Mouse (Mus musculus) embryo, embryonic 11 days (tissue): ENCODE measurements around the gene Gm5901.
A peak's percentile ranks its signal among the peaks of the same experiment; 100 is the strongest.
"Not testable (repeated sequence)": the region's sequence is repeated elsewhere in the genome, so short reads cannot be mapped to it uniquely, and the experiment has no call there.

Experiments
- DNase-seq: peaks from one replicate; pipeline ENCODE4 v3.0.0-alpha.2; 2015

Gene Gm5901

DNA sequence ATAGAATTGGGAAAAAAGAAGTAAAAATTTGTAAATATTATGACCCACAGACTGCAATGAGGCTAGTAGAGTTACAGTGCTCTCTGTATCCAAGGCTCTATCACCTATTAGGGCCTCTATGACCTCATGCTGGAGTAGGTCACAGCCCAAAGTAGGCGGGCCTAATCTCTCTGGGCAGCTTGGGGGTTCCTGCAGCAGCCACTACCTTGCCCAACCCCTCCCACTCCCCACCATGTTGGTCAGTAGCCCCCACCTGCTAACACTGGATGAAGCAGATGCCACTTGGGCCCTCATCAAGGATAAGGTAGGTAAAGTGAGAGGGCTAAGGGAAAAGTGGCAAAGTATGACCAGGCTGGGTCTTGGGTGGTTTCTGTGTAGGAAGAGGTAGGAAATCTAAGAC, at the start of gene Gm5901:
Gene Gm5901, plus strand, starts transcription at position 173 of the 400 bp plus-strand sequence.
- DNase-seq = no peak

- no peak for DNase-seq
Measured at GRCm38 (mm10) chr7:105325302-105325701, 49.5 kb upstream of the Gm5901 start.

- DNase-seq = no peak
Measured at GRCm38 (mm10) chr7:105334004-105334403, 40.8 kb upstream of the Gm5901 start, which contains the start of gene Olfr690. Olfr690 (minus strand) TSS chr7:105334104.

DNA sequence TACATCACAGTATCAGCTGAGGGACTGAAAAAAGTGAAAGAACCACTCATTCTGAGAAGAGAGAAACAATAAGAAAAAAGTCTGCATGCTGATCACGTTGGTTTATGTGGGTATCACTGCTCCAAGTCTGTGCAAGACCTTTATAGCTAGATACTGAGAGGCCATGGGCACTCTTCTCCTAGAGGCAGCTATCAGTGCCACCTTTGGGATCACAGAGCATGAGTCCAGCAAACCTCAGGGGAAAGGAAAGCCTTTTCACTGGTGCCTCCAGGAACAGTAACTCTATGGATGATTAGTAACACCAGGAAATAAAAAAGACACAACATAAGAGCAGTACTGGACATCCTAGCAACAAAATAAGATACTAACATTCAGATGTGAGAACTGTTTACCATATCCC, 32.7 kb upstream of the Gm5901 start, which contains the start of gene Olfr691:
Gene Olfr691, minus strand, starts transcription at position 101 of the 400 bp plus-strand sequence.
- DNase-seq = no peak

GRCm38 (mm10) chr7:105342752-105343151, 32.1 kb upstream of the Gm5901 start:
- DNase-seq = no peak

GRCm38 (mm10) chr7:105356064-105356463, 18.8 kb upstream of the Gm5901 start:
- not testable (repeated sequence) for DNase-seq

DNA sequence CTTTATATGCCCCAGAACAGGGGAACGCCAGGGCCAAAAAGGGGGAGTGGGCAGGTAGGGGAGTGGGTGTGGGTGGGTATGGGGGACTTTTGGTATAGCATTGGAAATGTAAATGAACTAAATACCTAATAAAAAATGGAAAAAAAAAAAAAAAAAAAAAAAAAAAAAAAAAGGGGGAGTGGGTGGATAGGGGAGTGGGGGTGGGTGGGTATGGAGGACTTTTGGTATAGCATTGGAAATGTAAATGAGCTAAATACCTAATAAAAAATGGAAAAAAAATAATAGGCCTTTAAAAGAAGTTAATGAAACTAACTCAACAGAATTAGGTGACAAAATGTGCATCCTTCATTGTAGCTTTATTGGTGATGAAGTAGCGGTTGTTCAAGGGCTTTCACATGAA, 18.4 kb upstream of the Gm5901 start:
- DNase-seq = not testable (repeated sequence)

GRCm38 (mm10) chr7:105361713-105362112, 13.1 kb upstream of the Gm5901 start:
- DNase-seq = no peak

GRCm38 (mm10) chr7:105367268-105367667, 7.6 kb upstream of the Gm5901 start:
- DNase-seq = no peak

GRCm38 (mm10) chr7:105367930-105368329, 6.9 kb upstream of the Gm5901 start, which contains the start of gene Olfr692:
Olfr692 (plus strand) TSS chr7:105368230.
- DNase-seq = no peak

- no peak for DNase-seq
Measured at GRCm38 (mm10) chr7:105368521-105368920, 6.3 kb upstream of the Gm5901 start.

DNA sequence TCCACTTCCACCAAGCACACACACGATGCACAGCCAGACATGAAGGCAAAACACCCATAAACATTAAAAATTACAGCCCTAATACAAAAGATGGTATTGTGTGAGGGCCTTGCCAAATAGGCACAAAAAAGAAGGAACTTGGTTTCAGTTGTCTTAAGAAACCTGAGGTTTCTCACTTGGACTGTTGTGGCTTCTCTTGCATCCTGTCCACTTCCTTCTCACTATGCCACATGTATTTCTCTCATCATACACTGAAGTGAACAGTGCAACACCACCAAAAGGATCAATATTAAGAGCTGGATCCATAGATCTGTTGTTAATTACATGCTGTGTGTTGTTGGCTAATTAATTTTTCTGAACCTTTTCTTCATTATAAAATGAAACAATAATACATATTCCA, 1.9 kb upstream of the Gm5901 start:
- no peak for DNase-seq

DNA sequence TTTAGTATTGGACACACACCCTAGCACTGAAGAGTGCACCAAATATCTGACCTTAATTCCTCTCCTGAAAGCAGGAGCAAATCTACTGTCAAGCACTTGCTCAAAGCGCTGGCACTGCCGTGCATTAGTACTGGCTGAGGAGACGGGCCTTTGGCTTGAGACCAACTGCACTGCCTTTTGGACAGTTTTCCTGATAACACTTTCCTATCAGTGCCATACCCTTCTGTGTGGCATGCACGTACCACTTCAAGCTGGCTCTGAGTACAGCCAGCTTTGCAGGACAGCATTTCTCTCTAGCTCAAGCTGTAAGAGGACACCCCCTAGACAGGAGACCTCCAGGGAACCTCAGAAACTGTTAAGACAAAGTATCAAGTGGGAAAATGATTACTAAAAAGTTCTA, 1.3 kb upstream of the Gm5901 start:
- DNase-seq = no peak

- DNase-seq = no peak
Measured at GRCm38 (mm10) chr7:105373976-105374375, 862 bp upstream of the Gm5901 start.

DNA sequence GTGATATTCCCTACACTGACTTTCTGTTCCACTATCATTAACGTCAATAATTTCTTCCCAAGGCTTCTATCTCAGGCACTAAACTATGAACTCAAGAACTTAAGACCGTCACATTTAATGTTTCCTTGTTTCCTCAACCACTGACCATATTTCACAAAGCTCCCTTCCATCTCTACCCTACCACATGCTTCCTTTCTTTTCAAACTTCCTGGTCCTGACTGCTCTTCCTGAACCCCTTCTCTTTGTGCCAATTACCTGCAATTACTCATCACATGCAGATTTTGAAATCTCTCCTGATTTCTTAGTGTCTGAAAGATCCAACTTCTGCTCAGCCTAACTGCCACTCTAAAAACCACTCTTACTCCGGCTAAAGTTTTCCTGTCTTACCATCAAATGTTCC, 5.5 kb downstream of the Gm5901 start:
- no peak for DNase-seq

- no peak for DNase-seq
Measured at GRCm38 (mm10) chr7:105387696-105388095, 12.9 kb downstream of the Gm5901 start.

DNA sequence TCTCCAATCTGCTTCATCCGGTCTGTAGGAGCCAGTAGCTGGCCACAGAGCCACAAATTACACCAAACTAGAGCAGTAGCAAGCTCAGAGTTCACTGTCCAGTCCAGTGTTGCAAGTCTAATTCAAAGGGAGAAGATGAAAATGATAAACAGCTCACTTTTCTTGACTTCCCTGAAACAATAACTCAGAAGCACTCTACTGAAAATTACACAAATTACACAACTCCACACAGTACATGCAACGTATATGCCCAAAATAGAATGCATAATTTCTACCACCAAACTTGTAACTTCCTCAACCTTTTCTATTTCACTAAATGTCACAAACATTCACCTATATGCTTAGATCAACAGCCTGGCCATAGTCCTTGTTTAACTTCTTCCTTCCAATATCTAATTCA, 15.4 kb downstream of the Gm5901 start:
- DNase-seq = no peak

DNA sequence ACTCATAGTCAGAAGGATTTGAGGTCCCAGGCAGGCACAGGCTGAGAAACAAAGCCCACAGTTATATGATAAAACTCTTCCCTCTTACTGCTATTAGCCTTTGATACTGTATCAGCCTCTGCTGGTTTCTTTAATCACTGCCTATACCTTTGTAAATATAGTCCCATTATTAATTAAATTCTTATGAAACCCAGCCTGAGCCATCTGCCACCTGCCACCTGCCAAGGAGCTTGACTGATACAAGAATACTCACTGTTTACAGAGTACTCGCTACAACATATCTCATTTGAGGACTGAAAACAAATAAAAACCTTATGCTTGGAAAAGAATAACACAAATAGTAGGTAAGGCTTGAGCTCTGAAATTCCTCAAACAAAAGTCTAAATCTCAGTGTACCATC, 19.8 kb downstream of the Gm5901 start:
- no peak for DNase-seq

DNA sequence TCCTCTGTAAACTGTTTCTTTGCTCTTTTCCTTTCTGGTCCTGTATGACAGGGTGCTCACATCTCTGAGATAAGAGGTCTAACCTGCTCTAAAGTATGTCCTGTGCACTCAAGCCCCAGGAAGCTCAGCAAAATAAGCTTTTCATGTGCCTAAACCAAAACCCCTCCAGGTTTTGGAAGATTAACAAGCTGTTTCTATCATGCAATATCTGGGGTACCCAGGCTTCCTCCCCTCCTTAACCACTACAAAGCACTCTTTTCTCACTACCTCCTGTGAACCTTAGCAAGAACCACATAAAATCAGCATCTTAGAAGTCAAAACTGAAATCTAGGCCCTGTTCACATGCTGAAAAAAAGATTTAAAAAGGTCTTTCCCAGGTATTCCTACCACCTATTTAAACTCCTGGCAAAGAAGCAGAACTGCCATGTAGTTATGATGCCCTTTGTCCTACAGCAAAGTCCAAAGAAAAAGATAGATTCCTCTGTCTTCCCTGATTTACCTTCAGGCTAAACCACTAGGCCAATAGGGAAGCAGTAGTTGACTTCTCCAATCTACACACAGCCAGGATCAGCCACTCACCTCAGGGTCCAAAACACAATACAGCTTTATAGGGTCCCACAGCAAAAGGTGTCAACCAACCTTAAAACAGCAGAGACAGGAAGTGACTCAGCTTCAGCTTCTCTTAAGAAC, 20.4 kb downstream of the Gm5901 start:
- DNase-seq = no peak

- no peak for DNase-seq
Measured at GRCm38 (mm10) chr7:105396126-105396525, 21.3 kb downstream of the Gm5901 start.

DNA sequence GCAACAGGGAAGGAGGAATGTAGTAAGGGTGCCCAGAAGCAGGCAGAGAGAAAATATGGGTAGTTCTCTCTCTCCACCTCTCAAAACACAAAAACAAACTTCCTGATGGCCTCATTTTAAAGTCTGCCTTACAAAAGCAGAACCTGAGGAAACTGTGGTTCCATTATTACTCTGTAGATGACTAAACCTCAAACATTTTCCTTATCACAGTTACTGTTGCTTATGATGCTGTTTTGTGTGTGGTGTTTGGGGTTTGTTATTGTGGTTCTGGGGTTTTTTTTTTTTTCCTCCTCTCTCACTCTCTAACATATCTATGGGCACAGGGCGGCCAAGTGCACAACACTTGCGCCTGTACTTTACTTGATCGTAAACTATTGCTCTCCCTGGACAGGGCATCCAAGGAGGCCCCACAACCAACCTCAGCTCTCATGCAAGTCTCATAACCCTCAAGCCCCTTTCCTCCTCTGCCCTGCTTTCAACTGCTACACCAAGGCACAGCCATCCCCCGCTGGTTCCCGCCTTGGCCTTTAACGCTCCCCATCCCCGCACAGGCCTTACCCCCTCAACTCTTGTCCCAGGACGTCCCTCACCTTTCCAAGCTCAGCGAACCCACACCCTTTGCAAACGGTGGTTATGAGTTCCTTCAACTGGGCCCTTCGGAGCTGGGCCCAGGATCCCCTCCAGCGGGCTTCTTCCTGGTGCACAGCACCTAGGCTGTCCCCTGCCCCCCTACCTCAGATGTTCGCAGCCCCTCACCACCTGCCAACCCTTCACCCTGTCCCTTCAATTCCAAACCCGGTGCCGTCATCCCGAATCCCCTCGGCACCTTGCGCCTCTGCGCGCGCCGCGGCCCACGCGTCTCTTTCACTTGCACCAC, 24.5 kb downstream of the Gm5901 start:
- DNase-seq = peak; percentile 34

DNA sequence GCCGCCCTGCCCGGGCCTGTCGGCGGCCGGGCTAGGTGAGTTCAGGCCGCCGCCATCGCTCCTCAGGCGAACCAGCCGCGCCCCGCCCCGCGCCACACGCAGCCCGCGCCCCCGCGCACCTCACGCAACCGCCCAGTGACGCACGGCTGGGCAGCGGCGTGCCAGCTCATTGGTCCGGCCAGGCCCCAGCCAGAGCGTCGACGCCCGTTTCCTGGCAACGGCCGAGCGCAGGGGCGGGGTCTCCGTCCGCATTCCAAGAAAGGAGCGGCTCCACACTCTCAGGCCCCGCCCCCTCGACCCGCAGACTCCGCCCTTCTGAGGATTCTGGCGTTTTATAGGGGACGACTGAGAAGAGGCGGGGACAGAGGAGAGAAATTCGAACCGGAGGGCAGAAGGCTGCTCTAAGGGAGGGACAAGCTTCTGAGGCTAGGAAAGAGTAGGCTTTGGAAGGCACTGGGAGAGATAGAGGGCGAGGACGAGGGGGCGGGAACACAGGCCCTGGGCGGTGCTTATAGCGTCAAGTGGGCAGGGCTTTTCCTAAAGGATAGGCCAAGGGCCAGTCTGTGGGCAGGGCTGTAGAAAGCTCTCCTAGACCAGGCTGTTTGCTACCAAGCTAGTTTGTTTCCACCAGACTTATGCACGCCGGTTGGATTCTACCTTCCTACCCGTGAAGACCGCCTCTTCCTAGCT, 25.2 kb downstream of the Gm5901 start, which contains the start of gene Fam160a2:
Gene Fam160a2, minus strand, starts transcription at position 120 of the 690 bp plus-strand sequence.
- peak; percentile 99 for DNase-seq

- no peak for DNase-seq
Measured at GRCm38 (mm10) chr7:105404268-105404667, 29.4 kb downstream of the Gm5901 start, which contains the start of gene Cnga4. Cnga4 (plus strand) TSS chr7:105404568.
